Mouse (Mus musculus): ENCODE measurements around the gene Sox12. TPM values are rescaled to one million over a fixed set of nuclear protein-coding genes. Genes with fewer than 3 reads are reported as not detected.

Gene Sox12
- polyA plus RNA-seq, 1 experiment = 3.2 TPM

- H3K27me3 ChIP-seq (ENCODE audit: control insufficient read depth, insufficient read depth, low read length) = no peaks in the 10 kb centered on the region
- no peaks in the 10 kb centered on the region for H3K36me3 ChIP-seq (ENCODE audit: control insufficient read depth, insufficient read depth, low read length)
- H3K27ac ChIP-seq (ENCODE audit: insufficient read depth, low read depth, low read length) = no peak overlapping the region
- no peak overlapping the region for H3K4me3 ChIP-seq (ENCODE audit: low read depth, low read length)
- H3K4me1 ChIP-seq (ENCODE audit: control insufficient read depth, insufficient read depth, insufficient read length, low read length) = peaks cover 3% of the 10 kb centered on the region; the same call in 1 of the 2 replicates
- TF ChIP-seq POLR2A (IDR thresholded peaks at IDR 0.05; ENCODE audit: low read depth, low read length) = no peak
- no peak for TF ChIP-seq CTCF (IDR thresholded peaks at IDR 0.05; ENCODE audit: extremely low read depth, insufficient read length, insufficient replicate concordance, low read depth, low read length)
- 94% methylated on average over 6 of the region's 6 CpGs for WGBS
Observed at GRCm38 (mm10) chr2:152345393-152345792, 52.5 kb downstream of the Sox12 start.

DNA sequence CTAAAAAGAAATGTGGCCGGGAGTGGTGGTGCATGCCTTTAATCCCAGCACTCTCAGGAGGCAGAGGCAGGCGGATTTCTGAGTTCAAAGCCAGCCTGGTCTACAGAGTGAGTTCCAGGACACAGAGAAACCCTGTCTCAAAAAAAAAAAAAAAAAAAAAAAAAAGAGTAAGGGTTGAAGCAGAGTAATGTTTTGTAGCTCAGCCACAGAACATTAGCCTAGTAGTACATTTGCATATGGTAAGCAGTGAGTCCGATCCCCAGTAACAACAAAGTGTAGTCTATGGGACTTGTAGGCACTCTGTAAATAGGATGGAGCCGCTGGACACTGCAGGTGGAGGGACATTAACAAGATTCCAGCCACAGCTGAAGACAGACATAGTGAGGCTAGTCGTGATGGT is 53.0 kb downstream of the Sox12 start:
- no peak for TF ChIP-seq POLR2A (IDR thresholded peaks at IDR 0.05; ENCODE audit: low read depth, low read length)
- TF ChIP-seq CTCF (IDR thresholded peaks at IDR 0.05; ENCODE audit: extremely low read depth, insufficient read length, insufficient replicate concordance, low read depth, low read length) = no peak
- H3K36me3 ChIP-seq (ENCODE audit: control insufficient read depth, insufficient read depth, low read length) = no peaks in the 10 kb centered on the region
- 85% methylated on average over 5 of the region's 5 CpGs for WGBS
- peaks cover 3% of the 10 kb centered on the region; the same call in 1 of the 2 replicates for H3K4me1 ChIP-seq (ENCODE audit: control insufficient read depth, insufficient read depth, insufficient read length, low read length)
- no peak overlapping the region for H3K27ac ChIP-seq (ENCODE audit: insufficient read depth, low read depth, low read length)
- H3K4me3 ChIP-seq (ENCODE audit: low read depth, low read length) = no peak overlapping the region
- H3K27me3 ChIP-seq (ENCODE audit: control insufficient read depth, insufficient read depth, low read length) = no peaks in the 10 kb centered on the region

- H3K27me3 ChIP-seq (ENCODE audit: control insufficient read depth, insufficient read depth, low read length) = no peaks in the 10 kb centered on the region
- H3K36me3 ChIP-seq (ENCODE audit: control insufficient read depth, insufficient read depth, low read length) = no peaks in the 10 kb centered on the region
- H3K4me1 ChIP-seq (ENCODE audit: control insufficient read depth, insufficient read depth, insufficient read length, low read length) = peaks cover 3% of the 10 kb centered on the region; the same call in 1 of the 2 replicates
- TF ChIP-seq CTCF (IDR thresholded peaks at IDR 0.05; ENCODE audit: extremely low read depth, insufficient read length, insufficient replicate concordance, low read depth, low read length) = no peak
- TF ChIP-seq POLR2A (IDR thresholded peaks at IDR 0.05; ENCODE audit: low read depth, low read length) = no peak
- H3K27ac ChIP-seq (ENCODE audit: insufficient read depth, low read depth, low read length) = no peak overlapping the region; the same call in 1 of the 2 replicates
- H3K4me3 ChIP-seq (ENCODE audit: low read depth, low read length) = peak overlapping the region; percentile 78
- 10% methylated on average over 10 of the region's 10 CpGs for WGBS
Observed at GRCm38 (mm10) chr2:152344361-152344760, 53.5 kb downstream of the Sox12 start.

Other genes starting within 250 kb of the Sox12 start
- gene Csnk2a1, start 171.2 kb downstream of the Sox12 start, polyA plus RNA-seq (2012; rRNA removed) = 2.6 and 10.1 TPM in 2 replicates
- 23.4 and 49.6 TPM in 2 replicates for gene Tbc1d20, start 104.2 kb downstream of the Sox12 start, polyA plus RNA-seq (2012; rRNA removed)
- gene Rbck1, start 65.4 kb downstream of the Sox12 start, polyA plus RNA-seq (2012; rRNA removed) = 185 and 340 TPM in 2 replicates
- 5.1 and 23.5 TPM in 2 replicates for gene Trib3, start 54.0 kb downstream of the Sox12 start, polyA plus RNA-seq (2012; rRNA removed)
- 0.36 and 0.51 TPM in 2 replicates for gene Nrsn2, start 21.4 kb downstream of the Sox12 start, polyA plus RNA-seq (2012; rRNA removed)
- 0.77 and 1.9 TPM in 2 replicates for gene Zcchc3, start 17.0 kb upstream of the Sox12 start, polyA plus RNA-seq (2012; rRNA removed)
- gene 6820408C15Rik, start 17.5 kb upstream of the Sox12 start, polyA plus RNA-seq (2012; rRNA removed) = not detected in 2 replicates
- not detected in 2 replicates for gene Defb23, start 66.6 kb upstream of the Sox12 start, polyA plus RNA-seq (2012; rRNA removed)
- not detected in 2 replicates for gene Defb20, start 79.0 kb upstream of the Sox12 start, polyA plus RNA-seq (2012; rRNA removed)
- gene Defb22, start 92.1 kb upstream of the Sox12 start, polyA plus RNA-seq (2012; rRNA removed) = not detected in 2 replicates
- gene Defb26, start 113.6 kb upstream of the Sox12 start, polyA plus RNA-seq (2012; rRNA removed) = not detected in 2 replicates
- not detected in 2 replicates for gene Defb28, start 120.2 kb upstream of the Sox12 start, polyA plus RNA-seq (2012; rRNA removed)
- gene Defb29, start 142.0 kb upstream of the Sox12 start, polyA plus RNA-seq (2012; rRNA removed) = not detected in 2 replicates
- not detected in 2 replicates for gene Gm17416, start 171.3 kb upstream of the Sox12 start, polyA plus RNA-seq (2012; rRNA removed)
- not detected in 2 replicates for gene Defb21, start 174.7 kb upstream of the Sox12 start, polyA plus RNA-seq (2012; rRNA removed)
- not detected in 2 replicates for gene Defb19, start 182.2 kb upstream of the Sox12 start, polyA plus RNA-seq (2012; rRNA removed)
- gene Defb45, start 201.3 kb upstream of the Sox12 start, polyA plus RNA-seq (2012; rRNA removed) = not detected in 2 replicates
- gene Defb36, start 206.3 kb upstream of the Sox12 start, polyA plus RNA-seq (2012; rRNA removed) = not detected in 2 replicates
- not detected in 2 replicates for gene Defb25, start 225.0 kb upstream of the Sox12 start, polyA plus RNA-seq (2012; rRNA removed)
- gene Rem1, start 228.9 kb upstream of the Sox12 start, polyA plus RNA-seq (2012; rRNA removed) = 3.5 and 4.7 TPM in 2 replicates

Data from small intestine, adult 2 months (tissue).